Mouse (Mus musculus) forebrain, postnatal 0 days (tissue): Measurements from ENCODE around the gene Racgap1. TPM values are rescaled to one million over a fixed set of nuclear protein-coding genes. Genes with fewer than 3 reads are reported as not detected.
A peak's percentile ranks its signal among the peaks of the same experiment; 100 is the strongest.

ENCODE experiments used
- ATAC-seq: fragments of 200-750 bp; cut with Nextera tagmentation; 2 replicates; pipeline ENCODE4 v1.8.0; 2017; ENCODE audit warnings: mild to moderate bottlenecking, moderate library complexity
- DNase-seq: peaks from one replicate; pipeline ENCODE4 v3.0.0-alpha.2; 2015
- H3K27ac ChIP-seq: fragments of 300-500 bp; sonication (generic); 2 replicates; pipeline ENCODE4 v1.5.1; 2014; ENCODE audit warnings: low read depth, mild to moderate bottlenecking, antibody characterized with exemption, low read length, moderate library complexity, mixed read lengths
- H3K27me3 ChIP-seq: fragments of 300-500 bp; sonication (generic); 2 replicates; pipeline ENCODE4 v1.6.1; 2014; ENCODE audit warnings: mild to moderate bottlenecking, low read length, mixed read lengths; ENCODE audit not compliant: insufficient read depth
- H3K36me3 ChIP-seq: fragments of 300-500 bp; sonication (generic); 2 replicates; pipeline ENCODE4 v1.6.1; 2014; ENCODE audit warnings: mild to moderate bottlenecking, moderate library complexity; ENCODE audit not compliant: insufficient read depth
- H3K4me1 ChIP-seq: fragments of 300-500 bp; sonication (generic); 2 replicates; pipeline ENCODE4 v1.6.1; 2014; ENCODE audit warnings: antibody characterized with exemption; ENCODE audit not compliant: insufficient read depth
- H3K4me2 ChIP-seq: fragments of 300-500 bp; sonication (generic); 2 replicates; pipeline ENCODE4 v1.6.1; 2014; ENCODE audit warnings: low read depth, mild to moderate bottlenecking, moderate library complexity
- H3K4me3 ChIP-seq: fragments of 300-500 bp; sonication (generic); 2 replicates; pipeline ENCODE4 v1.5.1; 2014; ENCODE audit warnings: low read depth, low read length, mixed read lengths
- H3K9ac ChIP-seq: fragments of 300-500 bp; sonication (generic); 2 replicates; pipeline ENCODE4 v1.6.1; 2014; ENCODE audit warnings: mild to moderate bottlenecking
- H3K9me3 ChIP-seq: fragments of 300-500 bp; sonication (generic); 2 replicates; pipeline ENCODE4 v1.6.1; 2016; ENCODE audit warnings: low read length
- CTCF ChIP-seq: sonication (generic); IDR thresholded peaks from 2 replicates; pipeline ENCODE4 v1.5.1; 2016; ENCODE audit warnings: antibody characterized with exemption, control low read depth, low read depth
- WGBS: fragments of 180-500 bp; shearing (Covaris S2); extraction: QIAGEN DNeasy Blood & Tissue Kit; methylation state at CpG from one replicate; pipeline ENCODE4 v1.1.7; 2014; 5-methylcytosine and 5-hydroxymethylcytosine counted together
- polyA plus RNA-seq: library from polyadenylated mRNA; unstranded; fragments of >200 nt; fragmentation: Nextera tagmentation; extraction: Ambion mirVana; gene quantifications from 2 replicates; pipeline ENCODE4 v1.2.1, GENCODE M21; 2015
- total RNA-seq: library from RNA; depleted of rRNA; stranded (reverse); fragments of >200 nt; gene quantifications from 2 replicates; pipeline ENCODE4 v1.2.3, GENCODE M21; 2014

The Racgap1 gene
- total and polyA plus RNA-seq, 2 experiments from 2014 or later: 34.2 to 39.7 TPM

- DNase-seq (no peak), ATAC-seq (no peak)
- WGBS: 14% methylated on average over 4 of the region's 4 CpGs
- H3K36me3 ChIP-seq: no peaks in the 10 kb centered on the region
- H3K9ac ChIP-seq: 0 out of 2 replicates have a peak overlapping the region, but pooled peaks have one; percentile 28
- TF ChIP-seq CTCF: no peak
- no peaks in the 10 kb centered on the region for H3K9me3 ChIP-seq
- no peaks in the 10 kb centered on the region for H3K27me3 ChIP-seq
- H3K4me1 ChIP-seq: peaks cover 15% of the 10 kb centered on the region
- 0 out of 2 replicates have a peak overlapping the region, but pooled peaks have one; percentile 15 for H3K27ac ChIP-seq
- no peak overlapping the region for H3K4me3 ChIP-seq
- peak overlapping the region; percentile 5; the same call in 1 of the 2 replicates for H3K4me2 ChIP-seq
Measured at GRCm38 (mm10) chr15:99648326-99648725, 3.1 kb downstream of the Racgap1 start.

DNA sequence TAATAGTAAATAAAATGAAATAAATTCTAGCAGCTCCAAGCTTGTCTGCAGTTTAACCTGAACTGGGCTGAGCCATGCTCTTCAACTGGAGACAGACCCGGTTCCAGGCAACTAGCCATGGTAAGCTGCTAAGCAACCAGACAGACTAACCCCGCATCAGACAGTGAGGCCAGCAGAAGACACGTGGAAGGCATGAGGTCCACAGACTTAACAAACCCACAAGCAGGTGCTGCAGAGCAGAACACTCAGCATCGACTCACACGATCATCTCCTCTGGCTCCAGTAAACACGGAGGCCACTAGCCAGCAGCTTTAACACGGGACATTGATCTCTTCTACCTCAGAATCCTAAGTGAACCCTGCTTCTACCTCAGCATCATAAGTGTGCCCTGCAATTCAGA lies 6.7 kb downstream of the Racgap1 start:
- Histone ChIP-seq H3K4me3 (no peak overlapping the region), H3K36me3 (no peaks in the 10 kb centered on the region), H3K27ac (0 out of 2 replicates have a peak overlapping the region, but pooled peaks have one; percentile 1), H3K9me3 (no peaks in the 10 kb centered on the region), H3K4me2 (peak overlapping the region; percentile 33; the same call in 1 of the 2 replicates), H3K4me1 (peaks cover 12% of the 10 kb centered on the region), H3K27me3 (no peaks in the 10 kb centered on the region), H3K9ac (no peak overlapping the region)
- ATAC-seq: peak; percentile 57; the same call in 1 of the 2 replicates
- peak; percentile 66 for DNase-seq
- 25% methylated on average over 7 of the region's 7 CpGs for WGBS
- no peak for TF ChIP-seq CTCF

GRCm38 (mm10) chr15:99643832-99644231 lies 7.6 kb downstream of the Racgap1 start:
- DNase-seq (no peak), ATAC-seq (no peak)
- H3K9ac ChIP-seq: no peak overlapping the region
- no peaks in the 10 kb centered on the region for H3K27me3 ChIP-seq
- H3K4me1 ChIP-seq: peaks cover 12% of the 10 kb centered on the region
- WGBS: 70% methylated on average over 10 of the region's 10 CpGs
- no peaks in the 10 kb centered on the region for H3K36me3 ChIP-seq
- no peak for TF ChIP-seq CTCF
- no peak overlapping the region for H3K4me3 ChIP-seq
- no peak overlapping the region for H3K27ac ChIP-seq
- no peaks in the 10 kb centered on the region for H3K9me3 ChIP-seq
- H3K4me2 ChIP-seq: no peak overlapping the region

GRCm38 (mm10) chr15:99642622-99643021 lies 8.8 kb downstream of the Racgap1 start:
- Histone ChIP-seq H3K9me3 (no peaks in the 10 kb centered on the region), H3K36me3 (no peaks in the 10 kb centered on the region), H3K4me1 (peaks cover 8% of the 10 kb centered on the region), H3K27ac (no peak overlapping the region), H3K4me2 (no peak overlapping the region), H3K27me3 (no peaks in the 10 kb centered on the region), H3K9ac (no peak overlapping the region), H3K4me3 (no peak overlapping the region)
- TF ChIP-seq CTCF: no peak
- no peak for DNase-seq
- WGBS: 75% methylated on average over 6 of the region's 6 CpGs
- ATAC-seq: no peak

DNA sequence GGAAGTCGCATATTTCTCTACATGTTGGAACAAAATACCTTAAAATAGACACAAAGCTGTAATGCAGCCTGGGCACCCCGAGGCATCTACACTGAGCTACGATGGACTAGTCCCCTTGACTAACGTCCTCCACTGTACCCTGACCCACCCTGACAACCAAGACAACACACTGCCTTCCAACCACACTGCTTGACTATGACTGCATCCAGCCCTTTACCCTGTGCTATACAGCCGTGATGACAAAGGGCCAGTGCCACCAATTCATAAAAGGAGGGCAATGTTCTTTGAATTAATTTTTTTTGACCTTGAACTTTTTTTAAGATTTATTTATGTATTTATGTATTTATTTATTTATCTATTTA lies 13.4 kb downstream of the Racgap1 start:
- DNase-seq (no peak), ATAC-seq (no peak)
- Histone ChIP-seq H3K9me3 (no peaks in the 10 kb centered on the region), H3K27ac (peak overlapping the region; percentile 71), H3K4me2 (no peak overlapping the region), H3K4me1 (0 out of 2 replicates have a peak, but pooled peaks cover 5% of the 10 kb centered on the region), H3K4me3 (no peak overlapping the region), H3K27me3 (no peaks in the 10 kb centered on the region), H3K36me3 (peaks cover 7% of the 10 kb centered on the region; the same call in 1 of the 2 replicates), H3K9ac (no peak overlapping the region)
- no peak for TF ChIP-seq CTCF
- 79% methylated on average over 5 of the region's 5 CpGs for WGBS

DNA sequence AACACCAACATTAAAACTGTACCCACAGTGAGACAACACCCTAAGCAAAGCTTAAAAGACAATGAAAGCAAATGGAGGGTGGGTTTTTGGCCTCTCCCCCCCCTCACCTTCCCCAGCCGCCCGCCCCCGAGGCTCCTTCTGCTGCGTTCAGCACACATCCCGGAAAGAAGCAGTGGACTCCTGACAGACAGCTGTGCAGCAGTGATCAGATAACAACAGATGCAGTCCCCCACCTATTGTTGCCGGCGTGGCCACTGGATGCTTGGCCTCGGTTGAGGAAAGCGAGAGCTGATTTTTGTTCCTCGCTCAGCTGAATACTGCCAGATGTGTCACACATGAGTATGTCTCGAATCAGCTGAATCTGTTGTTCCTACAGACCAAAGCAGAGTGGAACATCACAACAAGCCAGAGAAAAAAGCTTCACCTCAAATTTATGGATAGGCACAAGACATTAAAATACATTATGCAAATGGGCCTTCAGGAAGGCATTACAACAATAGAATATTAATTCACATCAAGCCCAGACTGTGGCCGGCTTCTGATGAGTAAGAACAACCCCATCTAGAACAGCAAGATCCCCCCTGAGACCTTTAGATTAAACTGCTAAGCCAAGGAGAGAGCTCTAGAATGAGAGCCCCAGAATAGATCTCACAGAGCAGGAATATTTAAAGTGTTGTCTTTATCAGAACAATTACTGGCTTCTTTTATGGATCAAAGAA lies 13.9 kb downstream of the Racgap1 start:
- no peaks in the 10 kb centered on the region for H3K27me3 ChIP-seq
- peaks cover 7% of the 10 kb centered on the region; the same call in 1 of the 2 replicates for H3K36me3 ChIP-seq
- H3K4me3 ChIP-seq: no peak overlapping the region
- 51% methylated on average over 12 of the region's 12 CpGs for WGBS
- no peak overlapping the region for H3K4me2 ChIP-seq
- peak overlapping the region; percentile 25; the same call in 1 of the 2 replicates for H3K9ac ChIP-seq
- H3K9me3 ChIP-seq: no peaks in the 10 kb centered on the region
- no peak for DNase-seq
- H3K4me1 ChIP-seq: 0 out of 2 replicates have a peak, but pooled peaks cover 5% of the 10 kb centered on the region
- no peak for TF ChIP-seq CTCF
- peak; percentile 51; the same call in 1 of the 2 replicates for ATAC-seq
- peak overlapping the region; percentile 71 for H3K27ac ChIP-seq

GRCm38 (mm10) chr15:99634702-99635101 lies 16.8 kb downstream of the Racgap1 start:
- Histone ChIP-seq H3K9me3 (no peaks in the 10 kb centered on the region), H3K9ac (no peak overlapping the region), H3K4me1 (0 out of 2 replicates have a peak, but pooled peaks cover 5% of the 10 kb centered on the region), H3K27ac (no peak overlapping the region), H3K27me3 (no peaks in the 10 kb centered on the region), H3K4me3 (no peak overlapping the region), H3K36me3 (peaks cover 24% of the 10 kb centered on the region), H3K4me2 (no peak overlapping the region)
- no peak for TF ChIP-seq CTCF
- ATAC-seq: no peak
- DNase-seq: no peak
- 92% methylated on average over 7 of the region's 7 CpGs for WGBS
